Mouse (Mus musculus) kidney, adult 2 months (tissue): Measurements from ENCODE around the gene Olfr776. TPM values are rescaled to one million over a fixed set of nuclear protein-coding genes. Genes with fewer than 3 reads are reported as not detected.
"Not testable (repeated sequence)": the region's sequence is repeated elsewhere in the genome, so short reads cannot be mapped to it uniquely, and the experiment has no call there.

Experiments used
- DNase-seq: peaks from one replicate; pipeline ENCODE4 v3.0.0; 2021
- H3K27ac ChIP-seq: fragments of 200-500 bp; 2 replicates; pipeline ENCODE4 v1.5.1; 2012; ENCODE audit warnings: low read depth, low read length, control low read depth, inconsistent platforms; ENCODE audit not compliant: insufficient read depth
- H3K27me3 ChIP-seq: fragments of 200-500 bp; replicated peaks from 2 replicates; pipeline ENCODE4 v1.6.1; 2012; ENCODE audit warnings: mild to moderate bottlenecking, moderate library complexity, low read length, inconsistent platforms; ENCODE audit not compliant: control insufficient read depth, insufficient read depth
- H3K36me3 ChIP-seq: fragments of 200-500 bp; 2 replicates; pipeline ENCODE4 v1.6.1; 2012; ENCODE audit warnings: mild to moderate bottlenecking, moderate library complexity, low read length, inconsistent platforms; ENCODE audit not compliant: control insufficient read depth, insufficient read depth
- H3K4me1 ChIP-seq: fragments of 200-500 bp; 2 replicates; pipeline ENCODE4 v1.6.1; 2011; ENCODE audit warnings: low read length; ENCODE audit not compliant: control insufficient read depth, insufficient read depth
- H3K4me3 ChIP-seq: fragments of 200-500 bp; 2 replicates; pipeline ENCODE4 v1.5.1; 2011; ENCODE audit warnings: mild to moderate bottlenecking, low read depth, low read length, control low read depth; ENCODE audit not compliant: insufficient read depth
- CTCF ChIP-seq: fragments of 200-500 bp; conservative IDR thresholded peaks from 2 replicates; pipeline ENCODE4 v1.5.1; 2011; ENCODE audit warnings: low read depth, mild to moderate bottlenecking, control low read depth, low read length, moderate library complexity, mixed read lengths; ENCODE audit not compliant: insufficient read depth, insufficient read length
- POLR2A ChIP-seq: fragments of 200-500 bp; IDR thresholded peaks from one replicate; pipeline ENCODE4 v1.6.1; 2011; ENCODE audit warnings: low read depth, low read length, control low read depth
- WGBS: fragments of 180-500 bp; shearing (Covaris S2); methylation state at CpG from one replicate; pipeline ENCODE4 v1.1.7; 2018; 5-methylcytosine and 5-hydroxymethylcytosine counted together
- polyA plus RNA-seq: library from polyadenylated mRNA; depleted of rRNA; stranded (reverse); fragments of >200 nt; gene quantifications from 2 replicates; pipeline ENCODE4 v1.2.3, GENCODE M21; 2012; rRNA removed

The Olfr776 gene
- polyA plus RNA-seq: not detected in 2 replicates

DNA sequence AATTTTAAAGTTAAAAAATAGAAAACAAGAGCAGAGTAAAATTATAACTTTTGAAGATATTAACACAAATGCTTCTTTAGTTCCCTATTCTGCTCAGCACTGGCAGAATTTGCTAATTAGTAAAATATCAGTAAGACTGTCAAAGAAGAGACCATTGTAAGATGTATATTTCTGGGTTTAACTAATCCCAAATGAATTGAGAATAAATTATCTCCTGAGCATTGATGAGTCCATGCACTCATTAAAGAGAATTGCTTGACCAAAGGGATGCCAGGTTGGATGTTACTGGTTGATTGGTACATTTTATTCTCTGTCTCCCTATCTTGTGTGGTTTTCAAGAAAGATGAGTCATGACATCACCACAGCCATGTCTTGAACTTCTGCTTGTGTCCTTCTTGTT is at the start of gene Olfr776:
Gene Olfr776, plus strand, starts transcription at position 301 of the 400 bp plus-strand sequence.
- TF ChIP-seq POLR2A (no peak), CTCF (no peak)
- no peak within 1 kb of the TSS for H3K4me3 ChIP-seq
- DNase-seq: no peak
- no peaks in the 10 kb centered on the region for H3K36me3 ChIP-seq
- no peaks in the 10 kb centered on the region; the same call in 1 of the 2 replicates for H3K27me3 ChIP-seq
- no peak within 1 kb of the TSS for H3K27ac ChIP-seq
- H3K4me1 ChIP-seq: no peaks in the 10 kb centered on the region

DNA sequence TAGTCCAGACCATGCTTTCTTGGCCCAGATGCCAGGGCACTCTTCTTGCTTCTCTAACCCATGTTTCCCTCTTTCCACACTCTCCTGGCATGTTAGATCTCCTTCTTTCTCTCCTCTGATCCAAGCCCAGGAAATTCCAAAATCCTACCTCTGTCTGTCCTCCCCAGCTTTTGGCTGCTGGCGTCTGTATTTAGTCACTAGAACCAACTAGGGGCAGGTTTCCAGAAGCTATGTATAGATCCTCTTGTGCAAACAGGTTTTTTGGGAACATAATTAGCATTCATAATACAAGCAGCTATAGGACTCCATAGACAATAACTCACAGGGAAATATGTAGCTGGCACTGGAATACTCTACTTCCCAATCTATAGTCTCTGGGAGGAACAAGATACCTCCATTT is 28.2 kb upstream of the Olfr776 start:
- TF ChIP-seq CTCF (no peak), POLR2A (no peak)
- WGBS: 72% methylated on average over 1 of the region's 1 CpGs

GRCm38 (mm10) chr10:129235904-129236303 is 23.0 kb upstream of the Olfr776 start, which contains the start of gene Olfr774:
TSS of gene Olfr774 (plus strand) at chr10:129236204.
- no peaks in the 10 kb centered on the region for H3K36me3 ChIP-seq
- H3K27me3 ChIP-seq: no peaks in the 10 kb centered on the region
- H3K4me3 ChIP-seq: no peak within 1 kb of the TSS
- TF ChIP-seq CTCF: no peak
- no peak for TF ChIP-seq POLR2A
- DNase-seq: no peak
- no peak within 1 kb of the TSS for H3K27ac ChIP-seq
- 75% methylated on average over 2 of the region's 2 CpGs for WGBS
- no peaks in the 10 kb centered on the region for H3K4me1 ChIP-seq

More for the DNA sequence above, 28.2 kb upstream of the Olfr776 start:
- H3K4me1 ChIP-seq: no peaks in the 10 kb centered on the region
- no peak overlapping the region for H3K4me3 ChIP-seq
- no peaks in the 10 kb centered on the region for H3K36me3 ChIP-seq
- no peak overlapping the region for H3K27ac ChIP-seq
- DNase-seq: no peak
- no peaks in the 10 kb centered on the region for H3K27me3 ChIP-seq

- Histone ChIP-seq H3K36me3 (no peaks in the 10 kb centered on the region), H3K4me1 (no peaks in the 10 kb centered on the region), H3K27me3 (no peaks in the 10 kb centered on the region; the same call in 1 of the 2 replicates), H3K4me3 (no peak within 1 kb of the TSS), H3K27ac (no peak within 1 kb of the TSS)
- 60% methylated on average over 3 of the region's 3 CpGs for WGBS
- TF ChIP-seq POLR2A (no peak), CTCF (no peak)
- DNase-seq: no peak
These were observed 10.8 kb upstream of the Olfr776 start, which contains the start of gene Olfr775 for GRCm38 (mm10) chr10:129248112-129248511. TSS of gene Olfr775 (plus strand) at chr10:129248412.

DNA sequence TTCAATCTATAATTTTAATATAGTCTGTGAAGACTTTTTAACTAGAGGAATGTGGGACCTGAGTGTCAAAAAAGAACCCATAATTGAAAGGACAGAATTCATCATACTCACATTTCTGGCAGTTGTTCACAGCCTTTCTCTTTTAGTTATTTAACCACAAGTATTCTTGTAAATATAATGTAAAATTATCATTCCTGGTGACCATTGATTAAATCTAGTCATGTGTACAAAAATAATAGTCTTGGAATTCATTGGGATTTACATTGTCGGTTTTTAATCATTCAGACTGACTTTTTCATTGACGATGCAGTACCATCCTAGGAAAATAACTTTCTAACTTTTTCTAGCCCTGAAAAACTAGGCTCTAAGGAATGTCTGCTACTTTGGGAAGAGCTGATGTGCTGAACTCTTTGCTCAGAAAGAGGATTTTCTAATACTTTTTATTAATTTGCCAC is 12.2 kb downstream of the Olfr776 start, which contains the start of gene Olfr777:
Gene Olfr777, minus strand, starts transcription at position 405 of the 455 bp plus-strand sequence.
- Histone ChIP-seq H3K27ac (no peak within 1 kb of the TSS), H3K4me3 (no peak within 1 kb of the TSS), H3K27me3 (no peaks in the 10 kb centered on the region), H3K36me3 (no peaks in the 10 kb centered on the region), H3K4me1 (no peaks in the 10 kb centered on the region)
- WGBS: 93% methylated on average over 2 of the region's 2 CpGs
- DNase-seq: no peak
- TF ChIP-seq POLR2A (no peak), CTCF (no peak)

DNA sequence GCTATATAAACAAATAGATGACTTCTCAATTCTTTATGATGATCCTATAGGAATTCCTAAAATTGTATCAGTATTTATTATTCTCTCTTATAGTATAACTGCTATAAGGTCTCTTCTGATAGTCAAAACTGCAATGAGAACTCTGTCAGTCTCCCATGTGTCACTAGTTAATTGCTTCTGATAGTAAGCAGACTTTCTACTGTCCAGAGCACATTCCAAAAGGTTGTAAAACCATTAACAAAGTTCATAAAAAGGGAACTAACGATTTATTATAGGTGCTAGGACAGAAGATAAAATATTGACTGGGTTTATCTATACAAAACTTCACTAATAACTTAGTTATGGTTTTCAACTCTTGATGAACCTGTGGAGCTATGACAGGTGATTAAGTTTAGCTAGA is 54.0 kb downstream of the Olfr776 start:
- not testable (repeated sequence) for H3K27me3 ChIP-seq, H3K27ac ChIP-seq, H3K4me1 ChIP-seq, H3K36me3 ChIP-seq, DNase-seq, H3K4me3 ChIP-seq
- WGBS: 41% methylated on average over 1 of the region's 1 CpGs

DNA sequence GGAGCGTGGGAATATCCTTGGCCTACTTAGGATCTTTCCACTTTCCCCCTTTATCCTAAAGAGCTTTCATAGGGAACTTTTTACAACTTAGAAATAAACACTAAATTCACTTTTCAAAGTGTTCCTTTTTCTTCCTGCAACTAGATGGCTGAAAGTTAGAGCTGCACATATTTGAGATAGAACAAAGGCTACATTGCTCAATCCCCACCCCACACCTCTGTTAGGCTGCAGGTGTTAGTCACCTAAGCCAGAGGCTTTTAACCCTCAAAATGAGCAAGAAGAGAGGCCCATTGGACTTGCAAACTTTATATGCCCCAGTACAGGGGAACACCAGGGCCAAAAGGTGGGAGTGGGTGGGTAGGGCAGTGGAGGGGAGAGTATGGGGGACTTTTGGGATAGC is 54.6 kb downstream of the Olfr776 start:
- not testable (repeated sequence) for H3K27me3 ChIP-seq, H3K36me3 ChIP-seq, H3K4me3 ChIP-seq, DNase-seq, H3K27ac ChIP-seq, H3K4me1 ChIP-seq
- WGBS: 40% methylated on average over 1 of the region's 1 CpGs

Other genes starting within 250 kb of the Olfr776 start
- not detected in 2 replicates for gene Olfr763, start 248.3 kb upstream of the Olfr776 start, polyA plus RNA-seq
- gene Olfr764-ps1, start 219.2 kb upstream of the Olfr776 start, polyA plus RNA-seq: not detected in 2 replicates
- not detected in 2 replicates for gene Olfr765, start 209.1 kb upstream of the Olfr776 start, polyA plus RNA-seq
- gene Olfr766-ps1, start 190.2 kb upstream of the Olfr776 start, polyA plus RNA-seq: not detected in 2 replicates
- gene Olfr767, start 176.2 kb upstream of the Olfr776 start, polyA plus RNA-seq: not detected in 2 replicates
- not detected in 2 replicates for gene Olfr768, start 159.8 kb upstream of the Olfr776 start, polyA plus RNA-seq
- gene Olfr769, start 141.3 kb upstream of the Olfr776 start, polyA plus RNA-seq: not detected in 2 replicates
- gene Olfr770, start 120.1 kb upstream of the Olfr776 start, polyA plus RNA-seq: not detected in 2 replicates
- gene Olfr771, start 94.4 kb upstream of the Olfr776 start, polyA plus RNA-seq: not detected in 2 replicates
- gene Olfr772, start 81.2 kb upstream of the Olfr776 start, polyA plus RNA-seq: not detected in 2 replicates
- gene Olfr773, start 71.7 kb upstream of the Olfr776 start, polyA plus RNA-seq: not detected in 2 replicates
- not detected in 2 replicates for gene Olfr774, start 22.9 kb upstream of the Olfr776 start, polyA plus RNA-seq
- gene Olfr775, start 10.7 kb upstream of the Olfr776 start, polyA plus RNA-seq: not detected in 2 replicates
- gene Olfr777, start 12.4 kb downstream of the Olfr776 start, polyA plus RNA-seq: not detected in 2 replicates
- gene Olfr780, start 59.0 kb downstream of the Olfr776 start, polyA plus RNA-seq: not detected in 2 replicates
- not detected in 2 replicates for gene Olfr781, start 69.7 kb downstream of the Olfr776 start, polyA plus RNA-seq
- gene Olfr782, start 89.7 kb downstream of the Olfr776 start, polyA plus RNA-seq: not detected in 2 replicates
- gene Olfr784, start 125.0 kb downstream of the Olfr776 start, polyA plus RNA-seq: not detected in 2 replicates
- gene Olfr785, start 146.3 kb downstream of the Olfr776 start, polyA plus RNA-seq: not detected in 2 replicates
- not detected in 2 replicates for gene Olfr786, start 168.2 kb downstream of the Olfr776 start, polyA plus RNA-seq
- not detected in 2 replicates for gene Olfr787, start 202.7 kb downstream of the Olfr776 start, polyA plus RNA-seq
- not detected in 2 replicates for gene Olfr788, start 211.9 kb downstream of the Olfr776 start, polyA plus RNA-seq
- gene Olfr789, start 225.6 kb downstream of the Olfr776 start, polyA plus RNA-seq: not detected in 2 replicates
- not detected in 2 replicates for gene Olfr790, start 239.4 kb downstream of the Olfr776 start, polyA plus RNA-seq